Mouse (Mus musculus) G1E (cell line): ENCODE results near the gene Kif3c.

ENCODE experiments used
- CTCF ChIP-seq: IDR thresholded peaks from 2 replicates; pipeline ENCODE4 v1.5.1; 2012; ENCODE audit warnings: low read depth, low read length, inconsistent platforms, mixed read lengths
- GATA2 ChIP-seq: IDR thresholded peaks from 2 replicates; pipeline ENCODE4 v1.6.1; 2012; ENCODE audit warnings: low read depth, low read length, inconsistent platforms, borderline replicate concordance

DNA sequence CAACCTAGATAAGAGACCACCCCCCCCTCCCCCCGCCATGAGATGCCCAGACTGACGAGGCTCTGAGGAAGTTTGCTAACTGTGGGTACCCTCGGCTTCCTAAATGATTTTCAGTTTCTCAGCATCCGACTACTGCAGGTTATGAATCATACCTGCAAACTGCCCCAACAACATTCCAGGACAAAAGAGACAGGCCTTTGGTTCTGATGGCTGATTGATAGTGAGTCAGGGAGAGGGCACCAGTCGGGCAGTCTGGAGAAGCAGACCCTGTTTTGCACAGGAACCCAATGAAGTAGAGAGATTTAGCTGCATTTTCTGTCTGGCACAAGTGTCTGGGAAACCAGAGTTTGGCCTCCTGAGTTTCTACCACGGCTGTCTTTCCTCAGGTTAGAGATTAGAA lies 12.7 kb upstream of the Kif3c start:
- TF ChIP-seq CTCF (no peak), GATA2 (no peak)
